Mouse (Mus musculus): ENCODE results near the gene Usp17lc. TPM values are rescaled to one million over a fixed set of nuclear protein-coding genes. Genes with fewer than 3 reads are reported as not detected.
"Not testable (repeated sequence)": the region's sequence is repeated elsewhere in the genome, so short reads cannot be mapped to it uniquely, and the experiment has no call there.

Gene Usp17lc
- not detected in 3 replicates for total RNA-seq (2017)

GRCm38 (mm10) chr7:103414772-103415171 lies at the start of gene Usp17lc:
TSS of gene Usp17lc (plus strand) at chr7:103415072.
- ATAC-seq (replicated peaks; ENCODE audit: insufficient number of reproducible peaks, low FRiP score, low TSS enrichment, poor library complexity, severe bottlenecking): not testable (repeated sequence)

- ATAC-seq (replicated peaks; ENCODE audit: insufficient number of reproducible peaks, low FRiP score, low TSS enrichment, poor library complexity, severe bottlenecking): no peak
Measured at GRCm38 (mm10) chr7:103386077-103386476, 28.8 kb upstream of the Usp17lc start, which contains the start of gene Olfr603. TSS of gene Olfr603 (minus strand) at chr7:103386177.

GRCm38 (mm10) chr7:103397758-103398157 lies 17.1 kb upstream of the Usp17lc start:
- no peak for ATAC-seq (replicated peaks; ENCODE audit: insufficient number of reproducible peaks, low FRiP score, low TSS enrichment, poor library complexity, severe bottlenecking)

- ATAC-seq (replicated peaks; ENCODE audit: insufficient number of reproducible peaks, low FRiP score, low TSS enrichment, poor library complexity, severe bottlenecking): no peak
Measured at GRCm38 (mm10) chr7:103398981-103399380, 15.9 kb upstream of the Usp17lc start.

GRCm38 (mm10) chr7:103406521-103407055 lies 8.3 kb upstream of the Usp17lc start:
- not testable (repeated sequence) for ATAC-seq (replicated peaks; ENCODE audit: insufficient number of reproducible peaks, low FRiP score, low TSS enrichment, poor library complexity, severe bottlenecking)

GRCm38 (mm10) chr7:103445339-103445738 lies 30.5 kb downstream of the Usp17lc start, which contains the start of gene Olfr605:
TSS of gene Olfr605 (minus strand) at chr7:103445439.
- no peak for ATAC-seq (replicated peaks; ENCODE audit: insufficient number of reproducible peaks, low FRiP score, low TSS enrichment, poor library complexity, severe bottlenecking)

- ATAC-seq (replicated peaks; ENCODE audit: insufficient number of reproducible peaks, low FRiP score, low TSS enrichment, poor library complexity, severe bottlenecking): no peak
Measured at GRCm38 (mm10) chr7:103448746-103449145, 33.9 kb downstream of the Usp17lc start, which contains the start of gene Olfr606. TSS of gene Olfr606 (plus strand) at chr7:103449046.

GRCm38 (mm10) chr7:103460590-103460989 lies 45.7 kb downstream of the Usp17lc start:
- no peak for ATAC-seq (replicated peaks; ENCODE audit: insufficient number of reproducible peaks, low FRiP score, low TSS enrichment, poor library complexity, severe bottlenecking)

Other genes starting within 250 kb of the Usp17lc start
- gene Olfr591, start 236.7 kb upstream of the Usp17lc start, total RNA-seq (2017): not detected in 3 replicates
- gene Olfr592, start 230.3 kb upstream of the Usp17lc start, total RNA-seq (2017): 0.10 TPM in 1 of 3 replicates, not detected in the others
- not detected in 3 replicates for gene Olfr593, start 203.2 kb upstream of the Usp17lc start, total RNA-seq (2017)
- not detected in 3 replicates for gene Olfr594, start 198.1 kb upstream of the Usp17lc start, total RNA-seq (2017)
- not detected in 3 replicates for gene Usp17ld, start 162.6 kb upstream of the Usp17lc start, total RNA-seq (2017)
- not detected in 3 replicates for gene Olfr596, start 109.4 kb upstream of the Usp17lc start, total RNA-seq (2017)
- gene Olfr597, start 98.8 kb upstream of the Usp17lc start, total RNA-seq (2017): not detected in 3 replicates
- gene Olfr598, start 91.5 kb upstream of the Usp17lc start, total RNA-seq (2017): not detected in 3 replicates
- gene Olfr599, start 79.2 kb upstream of the Usp17lc start, total RNA-seq (2017): not detected in 3 replicates
- gene Olfr600, start 65.4 kb upstream of the Usp17lc start, total RNA-seq (2017): not detected in 3 replicates
- not detected in 3 replicates for gene Olfr601, start 52.4 kb upstream of the Usp17lc start, total RNA-seq (2017)
- gene Olfr603, start 28.9 kb upstream of the Usp17lc start, total RNA-seq (2017): not detected in 3 replicates
- gene Olfr605, start 30.4 kb downstream of the Usp17lc start, total RNA-seq (2017): not detected in 3 replicates
- not detected in 3 replicates for gene Olfr606, start 34.0 kb downstream of the Usp17lc start, total RNA-seq (2017)
- gene Olfr607, start 49.1 kb downstream of the Usp17lc start, total RNA-seq (2017): not detected in 3 replicates
- not detected in 3 replicates for gene Olfr608, start 54.8 kb downstream of the Usp17lc start, total RNA-seq (2017)
- not detected in 3 replicates for gene Olfr609, start 83.0 kb downstream of the Usp17lc start, total RNA-seq (2017)
- gene Olfr610, start 97.0 kb downstream of the Usp17lc start, total RNA-seq (2017): not detected in 3 replicates
- not detected in 3 replicates for gene Olfr611, start 105.8 kb downstream of the Usp17lc start, total RNA-seq (2017)
- gene Olfr612, start 127.6 kb downstream of the Usp17lc start, total RNA-seq (2017): not detected in 3 replicates
- gene Olfr613, start 133.0 kb downstream of the Usp17lc start, total RNA-seq (2017): not detected in 3 replicates
- not detected in 3 replicates for gene Olfr615, start 141.0 kb downstream of the Usp17lc start, total RNA-seq (2017)
- not detected in 3 replicates for gene Olfr616, start 154.1 kb downstream of the Usp17lc start, total RNA-seq (2017)
- not detected in 3 replicates for gene Olfr617, start 158.0 kb downstream of the Usp17lc start, total RNA-seq (2017)
- gene Olfr618, start 175.0 kb downstream of the Usp17lc start, total RNA-seq (2017): not detected in 3 replicates
- not detected in 3 replicates for gene Olfr619, start 185.5 kb downstream of the Usp17lc start, total RNA-seq (2017)
- not detected in 3 replicates for gene Olfr620, start 197.5 kb downstream of the Usp17lc start, total RNA-seq (2017)
- not detected in 3 replicates for gene Olfr622, start 227.6 kb downstream of the Usp17lc start, total RNA-seq (2017)
- gene Olfr623, start 248.6 kb downstream of the Usp17lc start, total RNA-seq (2017): not detected in 3 replicates